ENCODE assay signal across 22 mouse cellular contexts in genomic region chr1:62678611-62679344, GRCm38 (mm10). TPM values are rescaled to one million over a fixed set of nuclear protein-coding genes. Genes with fewer than 3 reads are reported as not detected.
DNase-seq lines count a peak whose midpoint lies in the region; ATAC-seq and TF ChIP-seq lines count a peak whose summit lies in the region.
"Had no signal": no experiment of that assay in that cellular context is flagged by ENCODE, and none has a peak within 500 bp of the region (broad histone marks: within the 10 kb centered on the region; RNA-seq: fewer than 3 reads in every experiment).

No protein-coding gene starts in this region.

- no peak overlapping the region for H3K4me3 ChIP-seq in heart, embryonic 16.5 days (ENCODE audit: low read length)
- no peak overlapping the region for H3K4me3 ChIP-seq in bone marrow, adult 2 months (replicated peaks; ENCODE audit: control insufficient read depth, low read depth, low read length)
- H3K4me3 ChIP-seq in limb, embryonic 10.5 days: no peak overlapping the region
- H3K4me3 ChIP-seq: megakaryocyte, embryonic 14.5 days; neural tube, embryonic 15.5 days had no signal

- 0 out of 2 replicates have a peak, but pooled peaks cover 4% of the 10 kb centered on the region for H3K9me3 ChIP-seq in heart, embryonic 16.5 days (replicated peaks; ENCODE audit: control insufficient read depth, low read length)
- H3K9me3 ChIP-seq in limb, embryonic 10.5 days (replicated peaks): 0 out of 2 replicates have a peak, but pooled peaks cover 3% of the 10 kb centered on the region
- H3K9me3 ChIP-seq: neural tube, embryonic 15.5 days had no signal

- H3K4me1 ChIP-seq in heart, embryonic 16.5 days (ENCODE audit: control insufficient read depth, insufficient read depth, low read length): peaks cover 7% of the 10 kb centered on the region
- H3K4me1 ChIP-seq in bone marrow, adult 2 months (ENCODE audit: control insufficient read depth, insufficient read depth, low read length): no peaks in the 10 kb centered on the region; the same call in 1 of the 2 replicates
- peaks cover 19% of the 10 kb centered on the region for H3K4me1 ChIP-seq in limb, embryonic 10.5 days

- H3K36me3 ChIP-seq in heart, embryonic 16.5 days (ENCODE audit: control insufficient read depth, insufficient read depth): no peaks in the 10 kb centered on the region
- peaks cover 3% of the 10 kb centered on the region; the same call in 1 of the 2 replicates for H3K36me3 ChIP-seq in limb, embryonic 10.5 days
- H3K36me3 ChIP-seq: neural tube, embryonic 15.5 days had no signal

- no peak for DNase-seq in heart, postnatal 10 days
- DNase-seq in 3T3-L1 (ENCODE audit: low read depth, low spot score): peak; percentile 50
- DNase-seq in limb, embryonic 10.5 days (ENCODE audit: low spot score): no peak
- no peak for DNase-seq in cerebellum, adult 18-20 months
- DNase-seq in layer of hippocampus, postnatal 14 days (ENCODE audit: low spot score in 2 of 2): no peak
- DNase-seq: adrenal gland, postnatal 10 days; cerebellum, postnatal 10 days; gastrocnemius, postnatal 10 days; kidney, adult 11 months; kidney, postnatal 14 days; layer of hippocampus, postnatal 36 days; left cerebral cortex, postnatal 4 days; lung, adult 18-20 months; right cerebral cortex, adult 18-20 months; thymus, postnatal 25 days had no signal

- 53% methylated on average over 4 of the region's 4 CpGs for WGBS in heart, embryonic 16.5 days
- 7% methylated on average over 4 of the region's 4 CpGs for WGBS in bone marrow, adult 2 months
- 55% methylated on average over 4 of the region's 4 CpGs for WGBS in limb, embryonic 10.5 days

- no peak overlapping the region for H3K4me2 ChIP-seq in heart, embryonic 16.5 days (ENCODE audit: low read depth, low read length)
- H3K4me2 ChIP-seq: heart, embryonic 11.5 days; hindbrain, embryonic 14.5 days; neural tube, embryonic 15.5 days had no signal

- no peak for TF ChIP-seq CTCF in bone marrow, adult 2 months (IDR thresholded peaks at IDR 0.05; ENCODE audit: control insufficient read depth, insufficient read depth, low read length)

- no peaks in the 10 kb centered on the region for H3K27me3 ChIP-seq in heart, embryonic 16.5 days (ENCODE audit: control insufficient read depth, insufficient read depth, low read length)
- H3K27me3 ChIP-seq in limb, embryonic 10.5 days (ENCODE audit: low read depth, poor library complexity, severe bottlenecking): no peaks in the 10 kb centered on the region
- H3K27me3 ChIP-seq: megakaryocyte, embryonic 14.5 days; neural tube, embryonic 15.5 days had no signal

- no peak for TF ChIP-seq POLR2A in bone marrow, adult 2 months (IDR thresholded peaks at IDR 0.05; ENCODE audit: borderline replicate concordance, control insufficient read depth, low read depth, low read length)

- ATAC-seq in heart, embryonic 16.5 days (replicated peaks; ENCODE audit: extremely low read depth, insufficient read depth, low FRiP score): 0 out of 2 replicates have a peak, but pooled peaks have one; percentile 41
- no peak for ATAC-seq in inflammation-experienced regulatory T-cells, adult 6 months

- intact Hi-C loops in heart, postnatal 10 days (cut with DNase I): no loop called here

- H3K27ac ChIP-seq in heart, embryonic 16.5 days (ENCODE audit: low read length): no peak overlapping the region
- peak overlapping the region; percentile 60 for H3K27ac ChIP-seq in bone marrow, adult 2 months (ENCODE audit: control insufficient read depth, insufficient read depth, low read depth, low read length, poor library complexity)
- peak overlapping the region; percentile 42; the same call in 1 of the 2 replicates for H3K27ac ChIP-seq in limb, embryonic 10.5 days
- H3K27ac ChIP-seq: hindbrain, embryonic 14.5 days; neural tube, embryonic 15.5 days had no signal

- H3K9ac ChIP-seq in heart, embryonic 16.5 days (ENCODE audit: low read length): no peak overlapping the region
- H3K9ac ChIP-seq: hindbrain, embryonic 14.5 days; neural tube, embryonic 15.5 days had no signal

RNA-seq across cellular contexts. Expression of gene Nrp2, which starts 24.3 kb away (rescaled TPM):
- polyA plus RNA-seq in heart, embryonic 16.5 days (2015; fragmentation: Nextera tagmentation; extraction: Ambion mirVana): 6.9 and 8.5 TPM in 2 replicates
- total RNA-seq in heart, postnatal 10 days (2021): 10 to 100 TPM; 64.3 to 76.0 TPM
- 2.1 and 3.2 TPM in 2 replicates for polyA plus RNA-seq in bone marrow, adult 2 months (2011; ENCODE audit: insufficient read depth, insufficient read length, low replicate concordance, missing spikeins)
- 31.7 and 54.7 TPM in 2 replicates for polyA plus RNA-seq in limb, embryonic 10.5 days (2016; fragmentation: Nextera tagmentation; extraction: Ambion mirVana)
- under 1 TPM in 1 of 3 experiments, not detected in 2; 0.05 TPM for polyA plus RNA-seq in inflammation-experienced regulatory T-cells, adult 6 months (2017; shearing (Covaris generic))
- 10 to 100 TPM; 70.2 to 79.5 TPM for total RNA-seq in layer of hippocampus, postnatal 14 days (2021)
